Mouse (Mus musculus): ENCODE measurements around the gene Il10ra.

- no peak for TF ChIP-seq CTCF (IDR thresholded peaks at IDR 0.05; ENCODE audit: borderline replicate concordance, insufficient read depth, low read length)
- no peak for TF ChIP-seq POLR2A (IDR thresholded peaks at IDR 0.05; ENCODE audit: low read depth, low read length)
Measured at GRCm38 (mm10) chr9:45313913-45314312, 45.0 kb upstream of the Il10ra start.

Measured in embryonic fibroblast, embryonic 13.5 days (primary cell).